9 mouse cellular contexts compared by ENCODE assay signal in genomic region chr14:79617121-79617828, GRCm38 (mm10). TPM values are rescaled to one million over a fixed set of nuclear protein-coding genes. Genes with fewer than 3 reads are reported as not detected.
DNase-seq lines count a peak whose midpoint lies in the region; ATAC-seq and TF ChIP-seq lines count a peak whose summit lies in the region.
"Had no signal": no experiment of that assay in that cellular context is flagged by ENCODE, and none has a peak within 500 bp of the region (broad histone marks: within the 10 kb centered on the region; RNA-seq: fewer than 3 reads in every experiment).

No protein-coding gene starts in this region.

- CTCF ChIA-PET in Patski (lab: Charles Lee), result interaction anchor here (0.7 to 1.8 kb wide), 17 partner anchors 8 to 295 kb away, joined by 3 to 9 read pairs (median 3); no protein-coding TSS in a partner anchor

- H3K9me3 ChIP-seq in hindbrain, embryonic 11.5 days (ENCODE audit: control insufficient read depth, low read length), result no peaks in the 10 kb centered on the region
- no peaks in the 10 kb centered on the region for H3K9me3 ChIP-seq in hindbrain, embryonic 12.5 days (replicated peaks)

- DNase-seq in hindbrain, embryonic 11.5 days (ENCODE audit: low spot score), result peak; percentile 37
- DNase-seq in A20 (ENCODE audit: low read depth, low spot score) (peak; percentile 22), Patski (ENCODE audit: low read depth, low spot score) (peak; percentile 9)
- DNase-seq in left cerebral cortex, adult 11 months (ENCODE audit: low spot score), result peak; percentile 45
- DNase-seq in spleen, postnatal 14 days (ENCODE audit: low spot score in 2 of 2), result no peak
- no peak for DNase-seq in urinary bladder, postnatal 14 days (ENCODE audit: low spot score)
- DNase-seq in adrenal gland, postnatal 36 days, result no peak
- DNase-seq: thymus, adult 18-20 months had no signal

- 91% methylated on average over 8 of the region's 8 CpGs for WGBS in hindbrain, embryonic 11.5 days
- WGBS in hindbrain, embryonic 12.5 days, result 85% methylated on average over 8 of the region's 8 CpGs

- POLR2A ChIA-PET in Patski (lab: Charles Lee), result interaction anchor here (0.7 kb wide), 1 partner anchor 42 kb away, joined by 3 read pairs; no protein-coding TSS in a partner anchor

- H3K27me3 ChIP-seq in hindbrain, embryonic 11.5 days (ENCODE audit: control insufficient read depth, insufficient read depth, low read length), result no peaks in the 10 kb centered on the region
- H3K27me3 ChIP-seq in hindbrain, embryonic 12.5 days, result no peaks in the 10 kb centered on the region
- no peaks in the 10 kb centered on the region for H3K27me3 ChIP-seq in Patski

- H3K4me3 ChIP-seq in hindbrain, embryonic 11.5 days (ENCODE audit: low read depth, low read length), result no peak overlapping the region
- no peak overlapping the region for H3K4me3 ChIP-seq in hindbrain, embryonic 12.5 days

- no peak overlapping the region for H3K4me2 ChIP-seq in hindbrain, embryonic 11.5 days (replicated peaks; ENCODE audit: low read depth, low read length)
- no peak overlapping the region for H3K4me2 ChIP-seq in hindbrain, embryonic 12.5 days (replicated peaks)

- TF ChIP-seq CTCF in Patski (IDR thresholded peaks at IDR 0.05), result peak; percentile 56

- no peak for ATAC-seq in hindbrain, embryonic 11.5 days (ENCODE audit: low FRiP score)
- ATAC-seq in hindbrain, embryonic 12.5 days (ENCODE audit: low FRiP score), result no peak
- ATAC-seq in Patski, result no peak

- H3K36me3 ChIP-seq in hindbrain, embryonic 11.5 days (ENCODE audit: control insufficient read depth, insufficient read depth, low read length), result no peaks in the 10 kb centered on the region
- H3K36me3 ChIP-seq in hindbrain, embryonic 12.5 days, result peaks cover 51% of the 10 kb centered on the region

- H3K27ac ChIP-seq in hindbrain, embryonic 11.5 days (ENCODE audit: low read depth, low read length), result no peak overlapping the region
- H3K27ac ChIP-seq in hindbrain, embryonic 12.5 days, result no peak overlapping the region

- in situ Hi-C loops in Patski (cut with MboI; ENCODE audit: low pct_unique_long_range_greater_than_20kb), result loop anchor here (10.0 kb wide), 1 partner anchor 298 kb away; no protein-coding TSS in a partner anchor

- no peak overlapping the region for H3K9ac ChIP-seq in hindbrain, embryonic 11.5 days (ENCODE audit: low read depth, low read length)
- H3K9ac ChIP-seq in hindbrain, embryonic 12.5 days, result no peak overlapping the region

- H3K4me1 ChIP-seq in hindbrain, embryonic 11.5 days (replicated peaks; ENCODE audit: control insufficient read depth, insufficient read depth, low read length), result no peaks in the 10 kb centered on the region
- no peaks in the 10 kb centered on the region for H3K4me1 ChIP-seq in hindbrain, embryonic 12.5 days

RNA-seq across cellular contexts. Expression of gene Sugt1, which starts 29.8 kb away (rescaled TPM):
- 165 and 166 TPM in 2 replicates for polyA plus RNA-seq in hindbrain, embryonic 11.5 days (2014; fragmentation: Nextera tagmentation; extraction: Ambion mirVana)
- 128 and 133 TPM in 2 replicates for polyA plus RNA-seq in hindbrain, embryonic 12.5 days (2016; fragmentation: Nextera tagmentation; extraction: Ambion mirVana)
- polyA plus RNA-seq in Patski (2021), result 183 TPM
- 100 to 1,000 TPM in 1 of 2 experiments, 10 to 100 TPM in 1; 96.7 to 149 TPM for total RNA-seq in adrenal gland, postnatal 36 days (2021)

RNA-seq across cellular contexts. Expression of gene Cnmd, which starts 44.7 kb away (rescaled TPM):
- 20.0 and 20.9 TPM in 2 replicates for polyA plus RNA-seq in hindbrain, embryonic 11.5 days (2014; fragmentation: Nextera tagmentation; extraction: Ambion mirVana)
- 66.9 and 90.7 TPM in 2 replicates for polyA plus RNA-seq in hindbrain, embryonic 12.5 days (2016; fragmentation: Nextera tagmentation; extraction: Ambion mirVana)
- polyA plus RNA-seq in Patski (2021), result 2.5 TPM
- total RNA-seq in adrenal gland, postnatal 36 days (2021), result under 1 TPM; 0.60 to 0.92 TPM

Comparison
In these comparisons a context has a peak if more than half of its experiments do, and no peak if none do; other contexts are left out.
1. DNase-seq: peak in hindbrain, embryonic 11.5 days (single experiment), A20 (single experiment), Patski (single experiment) and left cerebral cortex, adult 11 months (single experiment); none in spleen, postnatal 14 days (0 of 2), urinary bladder, postnatal 14 days (single experiment) and adrenal gland, postnatal 36 days (0 of 2).